Mouse (Mus musculus) MEL (cell line): ENCODE results near the gene Nos1ap. TPM values are rescaled to one million over a fixed set of nuclear protein-coding genes. Genes with fewer than 3 reads are reported as not detected.

Source experiments
- DNase-seq: peaks from one replicate; pipeline ENCODE4 v3.0.0; 2011; ENCODE audit warnings: low read depth, low spot score
- H3K27ac ChIP-seq: 2 replicates; pipeline ENCODE4 v1.5.1; 2012; ENCODE audit warnings: low read depth, mild to moderate bottlenecking, control low read depth, low read length, moderate library complexity; ENCODE audit not compliant: control insufficient read depth
- H3K27me3 ChIP-seq, 2 experiments: fragments of 150-350 bp in 1 of 2; sonication (generic) in 1 of 2; 2 replicates each; pipeline ENCODE4 v1.6.1; 2012; ENCODE audit warnings: low read length in 2 of 2, mild to moderate bottlenecking in 2 of 2, improper control_type of control experiment in 1 of 2, moderate library complexity in 1 of 2; ENCODE audit not compliant: insufficient read depth in 2 of 2, control insufficient read depth in 1 of 2
- H3K36me3 ChIP-seq, 2 experiments: 2 replicates each; pipeline ENCODE4 v1.6.1; 2012 to 2014; ENCODE audit warnings: low read length in 2 of 2, improper control_type of control experiment in 1 of 2, inconsistent platforms in 1 of 2, mild to moderate bottlenecking in 1 of 2; ENCODE audit not compliant: insufficient read depth in 2 of 2, control insufficient read depth in 1 of 2
- H3K4me1 ChIP-seq, 2 experiments: fragments of 150-350 bp in 1 of 2; sonication (generic) in 1 of 2; 2 replicates each; pipeline ENCODE4 v1.6.1; 2012; ENCODE audit warnings: low read length in 2 of 2, improper control_type of control experiment in 1 of 2, mild to moderate bottlenecking in 1 of 2; ENCODE audit not compliant: insufficient read depth in 2 of 2, control insufficient read depth in 1 of 2
- H3K4me3 ChIP-seq, 2 experiments: fragments of 150-350 bp in 1 of 2; sonication (generic) in 1 of 2; 2 replicates each; pipeline ENCODE4 v1.5.1; 2012; ENCODE audit warnings: low read depth in 2 of 2, low read length in 2 of 2, mild to moderate bottlenecking in 2 of 2, moderate library complexity in 2 of 2, control low read depth in 1 of 2, improper control_type of control experiment in 1 of 2; ENCODE audit not compliant: control insufficient read depth in 1 of 2, insufficient read depth in 1 of 2
- H3K79me2 ChIP-seq: 2 replicates; pipeline ENCODE4 v1.6.1; 2012; ENCODE audit warnings: mild to moderate bottlenecking, low read length, moderate library complexity; ENCODE audit not compliant: control insufficient read depth, poor library complexity, insufficient read depth
- H3K9ac ChIP-seq: 2 replicates; pipeline ENCODE4 v1.6.1; 2012; ENCODE audit warnings: low read depth, mild to moderate bottlenecking, control low read depth, low read length, moderate library complexity; ENCODE audit not compliant: control insufficient read depth, poor library complexity, severe bottlenecking
- H3K9me3 ChIP-seq: fragments of 150-350 bp; sonication (generic); replicated peaks from 2 replicates; pipeline ENCODE4 v1.6.1; 2012; ENCODE audit warnings: mild to moderate bottlenecking, low read length, improper control_type of control experiment, moderate library complexity; ENCODE audit not compliant: insufficient read depth
- BHLHE40 ChIP-seq: IDR thresholded peaks from 2 replicates; pipeline ENCODE4 v1.6.1; 2012; ENCODE audit warnings: low read depth, mild to moderate bottlenecking, inconsistent platforms, low read length, improper control_type of control experiment, borderline replicate concordance
- CHD2 ChIP-seq: IDR thresholded peaks from 2 replicates; pipeline ENCODE4 v1.6.1; 2011; ENCODE audit warnings: low read length, improper control_type of control experiment
- ELF1 ChIP-seq: IDR thresholded peaks from 2 replicates; pipeline ENCODE4 v1.6.1; 2014; ENCODE audit warnings: low read depth, mild to moderate bottlenecking, inconsistent platforms, low read length, improper control_type of control experiment, moderate library complexity
- GATA1 ChIP-seq: IDR thresholded peaks from 2 replicates; pipeline ENCODE4 v1.6.1; 2011; ENCODE audit warnings: low read depth, low read length, improper control_type of control experiment
- HCFC1 ChIP-seq: IDR thresholded peaks from 2 replicates; pipeline ENCODE4 v1.6.1; 2012; ENCODE audit warnings: low read depth, mild to moderate bottlenecking, inconsistent platforms, low read length, improper control_type of control experiment, moderate library complexity
- KAT2A ChIP-seq: conservative IDR thresholded peaks from 2 replicates; pipeline ENCODE4 v1.6.1; 2012; ENCODE audit warnings: low read depth, low read length, improper control_type of control experiment, inconsistent platforms
- MAFK ChIP-seq: IDR thresholded peaks from 2 replicates; pipeline ENCODE4 v1.6.1; 2011; ENCODE audit warnings: low read depth, mild to moderate bottlenecking, low read length, improper control_type of control experiment, borderline replicate concordance
- MAX ChIP-seq: IDR thresholded peaks from 2 replicates; pipeline ENCODE4 v1.6.1; 2011; ENCODE audit warnings: low read length, improper control_type of control experiment
- MYB ChIP-seq: IDR thresholded peaks from 2 replicates; pipeline ENCODE4 v1.6.1; 2011; ENCODE audit warnings: mild to moderate bottlenecking, low read depth, low read length, improper control_type of control experiment
- NELFE ChIP-seq: IDR thresholded peaks from 2 replicates; pipeline ENCODE4 v1.6.1; 2011; ENCODE audit warnings: low read depth, low read length, improper control_type of control experiment
- POLR2A ChIP-seq, 2 experiments: IDR thresholded peaks; 2 replicates each; pipeline ENCODE4 v1.6.1; 2011 to 2012; ENCODE audit warnings: low read length in 2 of 2, mild to moderate bottlenecking in 2 of 2, control low read depth in 1 of 2, improper control_type of control experiment in 1 of 2, low read depth in 1 of 2, moderate library complexity in 1 of 2; ENCODE audit not compliant: control insufficient read depth in 1 of 2, insufficient read depth in 1 of 2, poor library complexity in 1 of 2
- POLR2AphosphoS2 ChIP-seq: IDR thresholded peaks from 2 replicates; pipeline ENCODE4 v1.6.1; 2011; ENCODE audit warnings: low read length, improper control_type of control experiment
- POLR2AphosphoS5 ChIP-seq: IDR thresholded peaks from 2 replicates; pipeline ENCODE4 v1.6.1; 2012; ENCODE audit warnings: low read depth, borderline replicate concordance, mild to moderate bottlenecking, inconsistent platforms, low read length, moderate library complexity, mixed read lengths
- RAD21 ChIP-seq: IDR thresholded peaks from 2 replicates; pipeline ENCODE4 v1.6.1; 2011; ENCODE audit warnings: mild to moderate bottlenecking, low read depth, low read length, improper control_type of control experiment
- SIN3A ChIP-seq: IDR thresholded peaks from 2 replicates; pipeline ENCODE4 v1.6.1; 2012; ENCODE audit warnings: low read length, improper control_type of control experiment, inconsistent platforms
- SMC3 ChIP-seq: IDR thresholded peaks from 2 replicates; pipeline ENCODE4 v1.6.1; 2011; ENCODE audit warnings: low read depth, low read length, improper control_type of control experiment
- TAL1 ChIP-seq: IDR thresholded peaks from 2 replicates; pipeline ENCODE4 v1.6.1; 2012; ENCODE audit warnings: mild to moderate bottlenecking, inconsistent platforms, low read length, moderate library complexity, mixed read lengths
- UBTF ChIP-seq: IDR thresholded peaks from 2 replicates; pipeline ENCODE4 v1.6.1; 2012; ENCODE audit warnings: low read depth, mild to moderate bottlenecking, inconsistent platforms, low read length, improper control_type of control experiment, moderate library complexity, borderline replicate concordance; ENCODE audit not compliant: insufficient read depth
- USF1 ChIP-seq: IDR thresholded peaks from 2 replicates; pipeline ENCODE4 v1.6.1; 2014; ENCODE audit warnings: low read depth, mild to moderate bottlenecking, inconsistent platforms, low read length, improper control_type of control experiment, moderate library complexity
- ZMIZ1 ChIP-seq: IDR thresholded peaks from 2 replicates; pipeline ENCODE4 v1.6.1; 2012; ENCODE audit warnings: low read depth, mild to moderate bottlenecking, inconsistent platforms, low read length, improper control_type of control experiment, moderate library complexity
- ZNF384 ChIP-seq: IDR thresholded peaks from 2 replicates; pipeline ENCODE4 v1.6.1; 2012; ENCODE audit warnings: low read depth, mild to moderate bottlenecking, inconsistent platforms, low read length, improper control_type of control experiment
- polyA plus RNA-seq, 2 experiments: library from polyadenylated mRNA; stranded (reverse) in 1 of 2; unstranded in 1 of 2; fragments of >175 nt in 1 of 2; fragments of >200 nt in 1 of 2; gene quantifications; 2 replicates each; pipeline versions ENCODE4 v1.2.1 to v1.2.4; 2012; ENCODE audit warnings: low replicate concordance in 2 of 2, low read depth in 1 of 2; ENCODE audit not compliant: insufficient read length in 2 of 2, insufficient read depth in 1 of 2, missing spikeins in 1 of 2
- total RNA-seq: library from RNA; depleted of rRNA; stranded (reverse); fragments of 300-350 nt; gene quantifications from 2 replicates; pipeline ENCODE4 v1.2.3, GENCODE M21; 2012

Nos1ap gene
- total and polyA plus RNA-seq, 3 experiments, result 0.62 to 2.4 TPM; not detected in 1

GRCm38 (mm10) chr1:170424258-170424889 lies 165.3 kb downstream of the Nos1ap start:
- Histone ChIP-seq H3K36me3 (no peaks in the 10 kb centered on the region), H3K4me1 (no peaks in the 10 kb centered on the region), H3K79me2 (no peaks in the 10 kb centered on the region), H3K27me3 (no peaks in the 10 kb centered on the region; a peak in 1 of 4 replicates), H3K4me3 (no peak overlapping the region), H3K9me3 (no peaks in the 10 kb centered on the region), H3K27ac (no peak overlapping the region), H3K9ac (no peak overlapping the region)
- DNase-seq, result no peak
- TF ChIP-seq ELF1 (no peak), SIN3A (no peak), MYB (no peak)

DNA sequence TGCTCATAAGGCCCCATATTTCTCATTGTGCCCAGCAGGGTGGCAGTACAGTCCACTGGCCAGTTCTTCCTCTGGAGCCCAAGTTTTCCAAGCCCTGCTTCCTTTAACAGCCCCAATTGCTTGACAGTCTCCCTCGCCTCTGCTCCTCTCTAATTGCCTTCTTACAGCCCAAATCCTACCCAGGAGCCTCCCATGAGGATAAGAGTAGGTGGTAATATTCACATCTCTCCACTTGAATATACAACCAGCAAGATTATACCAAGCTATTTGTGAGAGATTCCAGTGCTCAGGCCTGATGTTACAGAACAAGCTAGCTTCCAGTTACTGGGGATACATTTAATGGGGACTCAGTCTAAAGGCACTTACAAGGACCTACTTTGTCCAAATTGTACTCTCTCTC lies 166.6 kb downstream of the Nos1ap start:
- Histone ChIP-seq H3K27me3 (no peaks in the 10 kb centered on the region; a peak in 1 of 4 replicates), H3K9ac (no peak overlapping the region), H3K4me1 (no peaks in the 10 kb centered on the region), H3K27ac (no peak overlapping the region), H3K79me2 (no peaks in the 10 kb centered on the region), H3K36me3 (no peaks in the 10 kb centered on the region), H3K9me3 (no peaks in the 10 kb centered on the region), H3K4me3 (no peak overlapping the region)
- no peak for DNase-seq
- TF ChIP-seq CHD2 (no peak), UBTF (no peak), TAL1 (no peak), ZNF384 (no peak), ZMIZ1 (no peak), HCFC1 (no peak), USF1 (no peak), POLR2AphosphoS5 (no peak), MAX (no peak), SIN3A (no peak), NELFE (no peak), BHLHE40 (no peak), GATA1 (no peak), MYB (no peak), SMC3 (no peak), RAD21 (no peak), POLR2A (IDR thresholded peaks at IDR 0.05; ENCODE audit: control insufficient read depth in 1 of 2, insufficient read depth in 1 of 2, low read depth in 1 of 2, low read length in 2 of 2, poor library complexity in 1 of 2) (no peak), MAFK (no peak), POLR2AphosphoS2 (no peak), KAT2A (no peak)
